Mouse (Mus musculus) embryo, embryonic 11.5 days (tissue): ENCODE measurements around the gene Cbs.

Experiments
- DNase-seq: peaks from one replicate; pipeline ENCODE4 v3.0.0-alpha.2; 2012; ENCODE audit warnings: low read depth, low spot score

Cbs gene

GRCm38 (mm10) chr17:31590846-31591245 is 46.2 kb downstream of the Cbs start:
- DNase-seq: no peak

DNA sequence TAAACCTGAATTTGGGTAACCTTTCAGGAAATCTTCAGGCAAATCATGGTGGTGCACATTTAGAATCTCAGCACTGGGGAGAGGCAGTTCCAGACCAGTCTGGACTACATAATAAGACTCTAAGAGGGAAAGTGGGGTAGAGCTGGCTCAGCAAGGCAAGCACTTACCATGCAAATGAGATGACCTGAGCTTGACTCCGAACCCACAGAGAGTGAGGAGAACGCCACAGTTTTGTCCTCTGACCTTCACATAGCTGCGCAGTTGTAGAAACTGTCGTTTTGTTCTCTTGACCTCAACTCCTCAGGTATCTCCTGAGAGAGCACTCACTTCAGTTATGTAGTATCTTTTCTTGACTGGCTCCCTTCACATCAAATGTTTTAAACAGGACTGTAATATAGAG is 48.3 kb downstream of the Cbs start:
- no peak for DNase-seq

GRCm38 (mm10) chr17:31588115-31588514 is 48.9 kb downstream of the Cbs start:
- no peak for DNase-seq

DNA sequence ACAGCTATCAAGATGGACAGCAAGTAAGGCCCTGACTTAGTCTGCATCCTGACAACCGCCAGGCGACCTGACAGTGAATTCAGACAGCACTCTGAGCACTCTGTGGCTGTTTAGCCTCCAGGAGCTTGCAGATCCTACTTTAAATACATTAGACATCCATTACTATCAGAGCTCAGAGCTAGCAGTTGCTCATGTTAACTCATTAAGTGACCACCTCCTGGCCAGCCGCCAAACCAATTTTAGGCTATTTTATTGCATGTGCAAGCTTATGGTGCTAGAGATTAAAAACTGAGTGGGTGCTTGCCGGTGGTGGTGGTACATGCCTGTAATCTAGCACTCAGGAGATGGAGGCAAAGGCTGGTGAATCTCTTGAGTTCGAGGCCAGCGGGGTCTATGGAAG is 53.3 kb downstream of the Cbs start:
- no peak for DNase-seq

DNA sequence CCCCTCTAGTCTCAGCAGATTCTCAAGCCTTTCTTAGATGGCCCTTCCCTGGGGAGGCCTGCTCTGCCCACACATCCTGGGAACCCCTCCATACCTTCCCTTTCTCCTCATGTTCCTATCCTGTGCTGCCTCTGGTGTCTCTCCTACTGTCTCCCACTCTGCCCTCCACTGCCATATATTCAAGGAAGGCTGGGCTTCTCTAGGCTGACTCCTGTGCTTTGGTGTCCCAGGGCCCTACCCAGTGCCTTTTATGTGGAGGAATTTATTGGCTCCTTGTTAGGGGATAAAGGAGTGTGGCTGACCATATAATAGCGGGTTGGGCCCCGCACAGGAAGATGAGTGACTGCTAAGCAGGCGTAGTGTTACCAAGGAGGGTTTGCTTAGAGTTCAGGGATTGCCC is 53.9 kb downstream of the Cbs start:
- no peak for DNase-seq

DNA sequence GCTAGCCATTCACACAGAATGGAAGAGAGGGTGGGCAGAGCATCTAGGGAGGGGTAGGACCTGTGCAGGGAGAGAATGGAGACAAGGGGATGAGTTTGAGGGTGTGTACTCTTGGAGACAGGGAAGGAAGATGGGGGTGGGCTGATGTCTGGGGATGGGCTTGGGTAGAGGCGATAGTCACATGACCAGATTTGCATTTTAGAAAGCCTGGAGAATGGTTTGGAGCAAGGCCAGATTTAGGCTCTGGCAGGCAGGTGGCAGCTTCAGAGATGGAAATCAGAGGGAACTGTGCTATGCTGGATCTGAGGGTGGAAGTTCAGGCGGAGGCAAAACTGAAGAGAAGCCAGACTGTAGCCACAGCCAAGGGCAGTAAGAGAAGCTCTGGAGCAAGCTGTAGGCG is 56.7 kb downstream of the Cbs start:
- no peak for DNase-seq

DNA sequence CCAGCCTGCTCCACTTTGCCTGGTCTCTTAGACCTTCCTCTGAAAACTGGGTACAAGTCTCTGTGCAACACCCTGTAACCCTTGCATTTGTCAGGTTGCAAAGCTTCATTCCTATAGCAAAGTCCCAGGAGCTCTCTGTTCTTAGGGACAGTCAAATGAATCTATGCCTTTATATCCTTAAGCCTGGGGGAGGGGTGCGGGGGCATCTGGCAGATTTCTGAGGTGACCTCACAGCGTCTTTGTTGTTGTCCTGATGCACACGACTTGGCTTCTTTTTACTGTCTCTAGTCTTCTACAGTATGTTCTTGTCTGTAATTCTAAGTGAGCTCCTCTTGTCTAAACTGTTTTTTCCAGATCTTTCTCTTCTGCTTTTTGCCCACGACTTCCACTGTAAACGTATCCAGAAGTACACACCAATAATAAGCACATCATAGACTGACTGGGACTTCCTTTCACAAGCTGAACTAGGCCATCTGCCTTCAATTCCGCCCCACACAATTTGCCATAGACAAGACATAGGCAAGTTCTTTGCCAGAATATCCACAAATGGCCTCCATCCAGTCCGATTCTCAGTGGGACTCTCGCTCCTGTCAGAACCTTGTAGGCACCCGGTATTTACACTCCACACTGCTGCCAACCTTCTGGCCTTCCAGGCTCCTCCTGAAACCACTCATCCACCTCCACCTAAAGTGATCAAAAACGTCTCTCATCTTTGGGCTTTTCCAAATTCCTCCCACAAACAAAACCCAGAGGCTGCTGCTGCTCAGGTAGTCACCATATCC is 60.5 kb downstream of the Cbs start:
- no peak for DNase-seq

- DNase-seq: no peak
Observed at GRCm38 (mm10) chr17:31574662-31575061, 62.4 kb downstream of the Cbs start.

DNA sequence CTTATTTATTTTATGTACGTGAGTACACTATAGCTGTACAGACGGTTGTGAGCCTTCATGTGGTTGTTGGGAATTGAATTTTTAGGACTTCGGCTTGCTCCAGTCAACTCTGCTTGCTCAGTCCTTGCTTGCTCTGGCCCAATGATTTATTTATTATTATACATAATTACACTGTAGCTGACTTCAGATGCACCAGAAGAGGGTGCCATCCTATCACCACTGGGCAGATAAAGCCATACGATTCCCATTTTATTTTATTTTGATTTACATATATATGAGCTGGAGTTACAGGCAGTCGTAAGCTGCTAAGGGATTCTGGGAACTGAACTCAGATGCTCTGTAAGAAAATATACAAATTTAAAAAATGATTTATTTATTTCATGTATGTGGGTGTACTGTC is 65.3 kb downstream of the Cbs start:
- DNase-seq: no peak

- DNase-seq: no peak
Observed at GRCm38 (mm10) chr17:31570321-31570925, 66.6 kb downstream of the Cbs start.

DNA sequence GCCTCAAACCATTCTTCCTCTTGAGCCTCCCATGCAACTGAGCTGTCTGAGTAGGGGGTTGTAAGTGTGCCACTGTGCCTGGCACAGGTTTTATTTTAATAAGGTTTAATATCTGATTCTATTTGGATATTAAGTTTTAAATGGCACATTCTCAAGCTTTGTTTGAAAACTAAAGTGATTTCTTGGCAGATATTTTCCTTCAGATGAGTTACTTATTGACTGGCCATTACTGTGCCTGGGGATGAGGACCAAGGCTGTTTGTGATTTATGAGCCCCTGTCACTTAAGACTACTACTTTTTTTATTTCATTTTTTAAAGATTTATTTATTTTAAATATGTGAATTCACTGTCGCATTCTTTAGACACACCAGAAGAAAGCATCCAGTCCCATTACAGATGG is 67.3 kb downstream of the Cbs start:
- no peak for DNase-seq

DNA sequence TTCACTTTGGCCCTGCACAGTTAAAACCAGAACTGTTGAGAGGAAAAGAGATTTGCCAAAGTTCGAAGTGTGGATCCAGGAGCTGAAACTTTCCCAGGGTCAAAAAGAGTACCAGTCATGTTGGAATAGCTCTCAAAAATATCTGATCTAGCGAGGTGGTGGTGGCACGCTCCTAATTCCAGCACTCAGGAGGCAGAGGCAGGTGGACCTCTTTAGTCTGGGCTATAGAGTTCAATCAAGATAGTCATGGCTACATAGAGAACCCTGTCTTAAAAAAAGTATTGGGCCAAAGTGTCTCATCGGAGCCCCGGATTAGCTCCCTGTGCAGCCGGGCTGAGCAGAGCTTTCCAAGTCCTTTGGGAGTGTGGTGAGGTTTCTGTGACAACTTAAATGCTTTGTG is 70.8 kb downstream of the Cbs start:
- DNase-seq: no peak

DNA sequence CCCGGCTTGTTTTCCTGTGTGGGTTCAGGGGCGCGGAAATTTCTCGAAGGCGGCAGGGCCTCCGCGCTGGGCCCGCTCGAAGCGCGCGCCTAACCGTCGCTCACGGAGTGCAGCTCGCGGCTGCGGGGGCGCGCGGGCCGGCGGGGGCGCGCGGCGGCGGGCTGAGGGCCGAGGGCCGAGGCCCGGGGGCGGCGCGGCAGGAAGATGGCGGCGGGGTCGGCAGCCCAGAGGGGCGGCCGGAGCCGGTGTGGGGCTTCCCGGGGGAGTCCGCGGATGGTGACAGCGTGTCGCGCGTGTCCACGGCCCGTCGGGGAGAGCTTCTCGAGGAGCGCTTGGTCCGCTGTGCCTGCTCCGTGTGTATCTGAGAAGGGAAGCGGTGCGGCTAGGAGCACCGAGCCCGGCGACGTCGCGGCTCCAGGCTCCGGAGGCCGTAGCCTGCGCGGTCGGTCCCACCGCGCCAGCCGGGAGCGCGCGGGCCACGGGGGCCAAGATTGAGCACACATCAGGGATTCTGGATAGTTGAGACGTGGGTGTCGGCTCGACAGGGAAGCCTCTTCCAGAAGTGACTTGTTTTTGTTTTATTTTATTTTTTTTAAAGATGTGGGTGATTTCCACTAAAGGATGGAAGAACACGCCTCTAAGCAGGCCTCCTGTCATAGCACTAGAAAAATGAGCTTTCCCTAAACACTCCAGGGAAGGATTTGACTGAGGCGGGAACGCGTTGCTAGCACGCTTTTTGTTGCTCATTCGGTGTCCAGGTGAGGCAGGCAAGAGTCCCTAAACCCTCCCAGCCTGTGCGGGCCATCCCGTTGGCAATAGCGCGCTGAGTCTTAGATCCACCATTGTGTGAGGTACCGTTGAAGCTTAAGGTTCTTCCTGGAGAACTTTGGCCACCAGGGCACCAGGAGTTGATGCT is 71.6 kb downstream of the Cbs start:
- no peak for DNase-seq

DNA sequence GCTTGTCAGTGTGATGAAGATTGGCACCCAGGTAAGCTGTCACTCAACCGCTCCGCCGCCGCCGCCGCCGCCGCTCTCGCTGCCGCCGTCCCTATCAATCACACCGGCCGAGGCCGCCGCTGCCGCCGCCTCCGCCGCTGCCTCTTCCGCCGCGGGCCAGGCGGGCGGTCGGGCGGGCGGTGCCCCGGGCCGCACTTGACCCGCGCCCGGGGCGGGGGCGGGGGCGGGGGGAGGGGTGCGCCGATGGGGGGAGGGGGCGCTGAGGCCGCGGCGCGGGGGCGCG is 72.2 kb downstream of the Cbs start:
- DNase-seq: no peak

- peak; percentile 100 for DNase-seq
Observed at GRCm38 (mm10) chr17:31564015-31564857, 72.8 kb downstream of the Cbs start, which contains the start of gene Pknox1. TSS of gene Pknox1 (plus strand) at chr17:31564734.

GRCm38 (mm10) chr17:31563632-31564014 is 73.4 kb downstream of the Cbs start:
- no peak for DNase-seq

GRCm38 (mm10) chr17:31559021-31559789 is 77.8 kb downstream of the Cbs start:
- no peak for DNase-seq
